Mouse (Mus musculus): ENCODE data around the gene Epha6.
A peak's percentile ranks its signal among the peaks of the same experiment; 100 is the strongest.

The Epha6 gene

DNA sequence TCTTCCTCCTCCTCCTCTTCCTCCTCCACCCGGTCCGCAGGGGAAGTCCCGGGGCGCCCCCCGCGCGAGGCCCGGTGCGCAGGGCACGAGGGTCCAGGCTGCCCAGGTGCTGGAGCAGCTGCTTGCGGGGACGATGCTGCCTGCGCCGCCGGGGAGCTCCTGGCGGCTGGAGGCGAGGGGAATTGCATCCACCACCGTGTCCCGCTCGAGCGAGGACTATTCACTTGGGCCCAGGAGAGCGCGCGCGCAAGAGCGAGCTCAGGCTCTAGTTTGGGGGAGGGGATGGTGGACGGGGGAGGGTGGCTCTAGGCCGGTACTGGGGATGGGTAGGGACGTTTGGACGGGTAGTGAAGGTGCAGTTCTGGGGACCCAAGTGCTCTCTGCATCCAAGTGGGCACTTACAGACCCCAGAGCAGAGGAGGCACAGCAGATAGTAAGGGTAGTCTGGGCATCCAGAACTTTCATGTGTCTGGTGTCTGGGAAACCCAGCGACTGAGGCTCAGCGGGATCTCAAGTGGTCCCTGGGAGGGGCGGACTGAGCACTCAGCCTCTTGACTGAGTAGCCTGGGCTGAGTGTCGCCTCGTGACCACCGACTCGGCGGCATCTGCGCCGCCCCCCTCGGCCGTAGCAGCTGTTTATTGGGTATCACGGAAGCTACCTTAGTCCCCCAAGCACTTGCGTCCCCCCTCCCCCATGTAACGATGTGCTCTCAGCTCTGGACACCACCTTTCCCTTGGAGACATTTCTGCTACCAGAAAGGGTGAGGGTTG, at the start of gene Epha6:
TSS of gene Epha6 (minus strand) at position 471 of the 771 bp plus-strand sequence.
- DNase-seq = no peak

GRCm38 (mm10) chr16:60651716-60652115, 46.4 kb upstream of the Epha6 start:
- no peak for DNase-seq

DNA sequence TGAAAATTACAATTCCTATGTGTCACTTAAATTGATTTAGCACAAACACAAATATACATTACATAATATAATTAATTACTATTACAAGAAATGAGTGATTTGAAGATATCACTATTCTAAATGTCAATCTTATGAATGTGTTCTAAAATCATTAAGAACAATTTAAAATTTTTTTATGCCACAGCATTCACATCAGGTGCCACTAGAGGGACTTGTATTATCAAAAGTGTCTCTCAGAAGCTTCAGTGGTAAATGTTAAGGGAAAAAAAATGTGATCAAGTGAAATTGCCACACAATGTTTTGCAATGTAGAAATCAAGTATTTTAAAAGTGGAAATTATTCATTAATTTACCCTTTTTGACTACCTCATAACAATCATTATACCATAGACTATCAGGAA, 22.8 kb upstream of the Epha6 start:
- no peak for DNase-seq

DNA sequence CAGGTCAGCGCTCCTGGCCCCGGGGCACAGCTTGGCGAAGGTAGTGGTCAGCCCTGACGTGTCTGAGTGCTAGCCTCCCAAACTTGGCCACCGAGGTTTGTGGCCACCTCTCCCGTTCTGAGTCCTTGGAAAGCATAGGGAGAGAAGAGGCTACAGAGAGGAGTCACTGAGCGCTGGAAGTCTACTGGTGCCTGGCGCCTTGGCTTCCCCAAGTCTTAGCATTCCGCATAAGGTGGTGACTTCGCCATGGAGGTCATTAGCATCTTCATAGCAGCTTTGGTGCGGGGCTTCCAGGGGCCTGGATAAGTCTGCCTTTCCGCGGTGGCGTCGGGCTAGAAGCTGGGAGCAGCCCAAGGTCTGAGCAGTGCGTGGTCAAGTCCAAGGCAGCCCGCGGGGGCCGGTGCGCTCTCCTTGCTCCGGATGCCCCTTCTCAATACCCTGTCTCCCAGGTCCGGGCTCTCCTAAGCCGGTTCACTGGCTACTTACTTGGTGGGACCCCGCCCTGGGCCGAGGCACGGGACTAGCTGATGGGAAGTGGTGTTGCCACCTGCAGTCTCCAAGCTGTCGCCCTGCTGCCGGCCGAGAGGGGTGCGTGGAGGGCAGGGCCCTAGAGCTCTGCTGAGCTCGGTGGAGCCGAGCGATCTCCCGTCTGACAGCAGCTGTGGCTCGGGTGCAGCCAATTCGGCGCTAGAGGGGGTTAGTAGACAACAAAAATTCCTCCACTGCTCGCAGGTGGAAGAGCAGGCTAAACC, 677 bp upstream of the Epha6 start:
- DNase-seq = no peak

DNA sequence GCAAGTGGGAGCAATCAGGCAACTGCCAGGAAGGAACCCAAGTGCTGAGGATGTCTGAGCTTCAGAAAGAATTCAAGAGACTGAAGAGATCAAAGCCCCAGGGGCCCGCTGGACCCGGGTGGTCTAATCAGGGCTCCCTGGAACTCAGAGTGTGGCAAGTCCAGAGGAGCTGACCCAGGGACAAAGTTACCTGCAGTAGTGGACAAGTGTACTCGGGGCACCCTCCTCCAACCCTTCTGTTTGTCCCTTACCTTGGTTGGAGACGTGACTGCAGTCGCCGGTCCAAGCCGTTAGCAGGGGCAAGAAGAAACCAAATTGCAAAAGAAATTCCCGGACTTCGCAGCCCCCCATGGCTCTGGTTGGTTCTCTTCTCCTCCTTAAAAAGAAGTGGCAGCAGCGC, 718 bp downstream of the Epha6 start:
- DNase-seq = no peak

DNA sequence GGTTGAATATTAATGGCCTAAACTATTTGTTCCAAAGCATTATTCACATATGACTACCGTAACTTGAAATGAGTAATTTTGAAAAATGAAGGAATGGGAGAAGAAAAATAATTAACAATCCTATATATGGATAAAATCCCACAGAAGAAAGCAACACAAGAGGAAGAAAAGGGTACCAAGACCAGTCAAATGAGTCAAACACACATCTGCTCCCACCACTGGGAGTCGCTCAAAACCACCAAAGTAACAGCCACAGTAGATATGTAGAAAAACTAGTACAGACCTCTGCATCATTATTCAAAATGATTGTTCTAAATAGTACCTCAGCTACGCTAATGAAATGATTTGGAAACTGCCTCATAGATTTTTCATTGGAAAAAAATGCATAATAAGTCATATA, 20.0 kb downstream of the Epha6 start:
- no peak for DNase-seq

DNA sequence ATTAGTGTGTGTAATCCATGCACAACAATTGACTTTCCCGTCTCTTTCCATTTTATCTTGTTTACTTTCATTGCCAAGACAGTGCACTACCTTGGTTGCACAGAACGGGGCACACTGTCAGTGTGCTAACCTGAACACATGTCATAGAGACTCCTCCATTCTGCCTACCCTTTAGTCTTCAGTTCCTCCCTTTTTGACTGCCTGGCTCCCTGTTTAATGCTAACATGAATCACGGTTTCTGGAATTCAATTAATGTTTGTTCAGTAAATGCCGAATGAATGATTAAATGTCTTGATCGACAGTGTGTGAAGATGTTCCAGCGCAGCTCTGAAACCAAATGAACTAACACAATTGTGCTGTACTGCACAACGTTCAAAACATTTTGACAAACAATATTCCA, 20.6 kb downstream of the Epha6 start:
- DNase-seq = no peak

DNA sequence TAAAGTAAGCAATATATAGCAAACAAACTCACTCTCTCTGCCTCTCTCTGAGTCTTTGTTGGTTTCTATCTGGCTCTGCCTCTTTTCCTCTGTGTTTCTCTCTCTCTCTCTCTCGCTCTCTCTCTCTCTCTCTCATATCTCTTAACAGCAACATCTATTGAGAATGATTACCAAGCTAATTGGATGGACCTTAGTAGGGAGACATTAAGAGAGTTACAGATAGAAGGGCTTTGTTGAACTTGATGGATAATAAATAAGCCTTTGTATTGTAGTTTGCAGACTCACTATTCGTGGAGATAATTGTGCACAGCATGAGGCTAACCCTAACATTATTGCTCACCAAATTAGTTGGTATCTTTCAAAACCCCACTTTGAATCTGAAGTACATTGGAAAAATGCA, 34.8 kb downstream of the Epha6 start:
- DNase-seq = no peak

DNA sequence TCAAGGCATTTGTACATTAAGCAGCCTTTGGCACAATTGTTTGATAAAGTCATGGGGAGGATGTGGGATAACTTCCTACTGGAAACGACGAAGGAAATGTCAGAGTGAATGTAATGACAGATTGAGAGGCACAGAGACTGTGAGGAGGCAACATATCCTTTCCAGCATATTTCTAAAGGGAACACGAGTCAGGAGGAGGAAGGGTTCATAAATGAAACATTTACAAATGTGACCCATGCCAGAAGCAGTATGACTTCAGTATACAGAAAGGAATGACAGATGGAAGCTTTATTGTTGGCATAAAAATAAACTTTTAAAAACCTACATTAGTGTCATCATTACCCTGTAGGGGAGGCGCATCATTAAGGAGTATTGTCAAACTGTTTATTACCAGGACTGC, 60.9 kb downstream of the Epha6 start:
- DNase-seq = no peak

DNA sequence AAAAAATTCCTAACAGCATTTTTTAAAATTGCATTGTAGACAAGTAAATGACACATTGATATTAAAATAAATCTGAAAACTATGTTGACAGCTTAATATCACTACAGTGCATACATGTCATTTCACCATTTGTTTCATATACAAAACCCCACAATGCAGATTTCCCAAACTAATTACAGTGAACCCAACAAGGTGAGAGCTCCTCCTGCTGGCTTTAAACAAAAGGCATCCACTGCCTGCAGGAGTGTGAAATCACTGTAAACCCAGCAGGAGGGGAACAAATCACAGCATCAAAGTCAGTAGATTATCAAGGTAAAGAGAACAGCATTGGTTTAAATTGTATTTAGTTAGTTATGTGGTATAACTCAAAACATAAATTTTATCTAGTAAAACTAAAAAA, 67.1 kb downstream of the Epha6 start:
- DNase-seq = no peak

DNA sequence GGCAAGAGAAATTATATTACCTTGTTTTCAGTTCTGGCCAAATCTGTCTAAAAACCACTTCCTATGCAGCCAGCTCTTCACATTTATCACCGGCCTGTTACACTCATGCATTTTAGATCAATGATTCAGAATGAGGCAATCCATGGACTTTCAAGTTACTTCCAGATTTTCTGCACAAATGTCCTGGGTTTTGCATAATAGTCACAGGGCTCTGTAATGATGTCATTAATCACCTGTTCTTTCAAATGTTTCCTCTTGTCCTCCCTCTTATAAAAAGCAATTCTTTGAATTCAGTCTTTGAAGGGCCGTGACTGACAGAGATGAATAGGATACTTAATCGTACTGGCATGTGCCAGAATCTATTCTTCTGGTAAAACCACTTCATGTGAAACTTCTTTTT, 95.6 kb downstream of the Epha6 start:
- no peak for DNase-seq

DNA sequence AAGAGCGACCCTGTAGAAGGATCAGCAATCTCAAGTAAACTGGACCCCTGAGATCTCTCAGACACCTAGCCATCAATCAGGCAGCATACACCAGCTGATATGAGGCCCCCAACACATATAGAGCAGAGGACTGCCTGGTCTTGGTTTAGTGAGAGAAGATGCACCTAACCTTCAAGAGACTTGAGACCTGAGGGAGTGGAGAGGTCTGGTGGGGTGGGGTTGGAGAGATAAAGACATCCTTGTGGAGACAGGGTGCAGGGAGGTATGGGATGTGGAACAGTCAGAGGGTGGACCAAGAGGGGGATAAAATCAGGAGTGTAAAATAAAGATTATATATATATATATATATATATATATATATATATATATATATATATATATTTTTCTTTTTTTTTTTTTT, 105.8 kb downstream of the Epha6 start:
- DNase-seq = no peak

GRCm38 (mm10) chr16:60475776-60476175, 129.6 kb downstream of the Epha6 start:
- DNase-seq = peak; percentile 56

DNA sequence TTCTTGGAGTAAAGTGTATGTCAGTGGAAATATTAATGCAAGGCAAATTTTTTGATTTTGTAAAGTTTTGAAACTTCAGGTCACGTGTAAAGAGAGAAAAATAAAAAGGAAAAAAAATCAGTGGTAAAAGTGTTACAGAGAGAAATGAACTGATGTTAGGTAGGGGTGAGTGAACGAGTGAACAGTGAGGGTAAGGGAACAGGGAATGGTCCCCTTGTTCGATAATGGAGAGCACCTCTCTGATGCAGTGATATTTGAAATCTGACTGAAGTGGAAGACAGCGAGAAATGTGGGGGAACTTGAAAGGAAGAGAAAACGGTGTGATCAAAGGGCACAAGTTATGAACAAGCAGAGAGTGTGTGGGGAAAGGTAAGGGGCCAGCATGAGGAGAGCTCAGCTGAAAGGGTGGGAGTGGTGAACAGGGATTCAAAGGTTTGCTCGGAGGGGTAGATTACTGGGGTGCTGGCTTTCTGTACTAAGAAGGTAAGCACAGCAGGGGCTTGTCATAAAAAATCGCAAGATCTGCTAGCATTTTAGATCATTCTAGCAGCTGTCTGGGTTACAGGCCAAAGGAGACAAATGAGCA, 137.0 kb downstream of the Epha6 start:
- DNase-seq = peak; percentile 23

DNA sequence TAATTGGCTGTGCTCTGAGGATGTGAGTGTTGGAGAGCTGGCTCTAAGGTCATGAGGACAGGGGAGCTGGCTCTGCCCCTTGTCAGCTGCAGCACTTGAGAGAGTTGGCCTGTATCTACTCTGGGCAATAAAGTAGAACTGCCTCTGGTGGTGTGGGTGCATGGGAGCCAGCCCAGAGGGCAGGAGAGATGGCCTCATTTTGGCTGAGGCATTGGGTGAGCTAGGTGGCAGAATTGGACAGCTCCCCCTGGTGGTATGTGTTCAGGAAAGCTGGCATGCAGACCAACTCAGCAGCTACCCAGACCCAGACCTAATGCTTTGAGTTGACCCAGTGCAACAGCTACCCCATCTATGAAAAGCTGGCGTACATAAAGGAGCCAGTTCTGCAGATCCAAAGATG, 170.0 kb downstream of the Epha6 start:
- DNase-seq = peak; percentile 94

DNA sequence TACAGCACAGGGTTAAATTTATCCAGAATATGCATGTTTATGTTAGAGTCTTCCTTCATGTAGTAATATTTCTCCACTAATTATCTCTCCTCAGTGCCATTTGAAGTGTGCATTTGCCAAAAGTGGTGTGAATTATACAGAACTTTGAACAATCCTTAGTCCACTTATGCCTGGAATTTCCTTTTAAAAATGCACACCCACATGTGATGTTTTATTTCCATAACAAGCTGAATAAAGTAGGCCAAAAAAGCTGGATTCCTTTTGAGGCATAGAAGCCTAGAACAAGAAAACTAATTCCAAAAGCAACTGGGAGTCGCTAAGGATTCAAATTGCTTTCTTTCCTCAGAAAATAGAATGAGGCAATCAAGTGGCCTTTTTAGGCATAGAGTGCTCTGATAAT, 171.1 kb downstream of the Epha6 start:
- DNase-seq = no peak

DNA sequence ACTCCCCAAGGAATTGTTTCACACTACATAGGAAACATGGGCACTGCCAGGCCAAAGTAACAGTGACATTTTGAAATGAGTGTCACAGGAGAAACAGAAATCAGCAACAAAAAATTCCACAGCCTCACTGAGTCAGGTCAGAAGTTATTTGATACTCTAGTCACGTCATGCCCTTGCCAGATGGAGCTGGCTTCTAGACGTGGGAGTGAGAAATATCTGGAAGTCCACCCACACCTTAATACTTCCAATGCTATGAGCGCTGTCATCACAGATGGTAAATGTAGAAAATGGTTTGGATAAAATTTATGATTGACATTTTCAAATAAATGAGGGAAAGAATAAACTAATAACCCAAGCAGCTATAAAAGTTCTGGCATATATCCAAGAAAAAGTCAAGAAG, 210.0 kb downstream of the Epha6 start:
- no peak for DNase-seq

DNA sequence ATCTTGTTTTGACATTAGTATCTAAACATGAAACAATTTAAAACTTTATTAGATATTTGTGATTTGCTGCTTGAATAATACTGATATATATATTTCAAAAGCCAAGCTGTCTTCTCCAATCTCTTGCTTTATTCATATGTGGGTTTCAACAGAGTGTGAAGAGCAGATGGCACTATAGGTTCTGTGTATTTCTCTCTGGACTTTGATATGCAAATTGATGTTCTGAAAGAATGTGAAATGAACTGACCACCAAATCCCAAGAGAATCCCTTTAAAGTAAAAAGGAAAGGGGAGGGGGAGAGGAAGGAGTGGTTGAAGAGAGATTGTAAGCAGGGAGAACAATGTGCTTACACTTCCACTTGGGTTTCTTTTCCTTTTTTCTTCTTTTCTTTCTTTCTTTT, 212.4 kb downstream of the Epha6 start:
- DNase-seq = no peak

DNA sequence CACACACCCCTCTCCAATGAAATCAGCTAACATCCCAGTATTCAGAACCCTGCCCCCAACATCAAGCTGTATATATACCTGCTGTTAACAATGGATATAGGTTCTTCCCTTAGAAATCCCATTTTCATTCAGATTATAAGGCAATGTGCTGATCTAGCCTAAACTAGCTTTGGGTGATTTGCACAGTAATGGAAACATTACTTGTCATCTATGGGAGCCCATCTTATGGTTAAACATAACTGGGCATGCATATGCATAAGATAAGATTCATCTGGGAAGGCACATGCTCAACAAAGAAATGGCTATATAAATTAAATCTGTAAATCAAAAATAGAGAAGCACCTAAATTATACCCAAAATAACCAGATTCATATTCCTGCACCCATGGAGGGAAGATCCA, 230.2 kb downstream of the Epha6 start:
- DNase-seq = no peak

GRCm38 (mm10) chr16:60283963-60284362, 321.4 kb downstream of the Epha6 start:
- DNase-seq = no peak

GRCm38 (mm10) chr16:60274109-60274508, 331.2 kb downstream of the Epha6 start:
- DNase-seq = no peak

DNA sequence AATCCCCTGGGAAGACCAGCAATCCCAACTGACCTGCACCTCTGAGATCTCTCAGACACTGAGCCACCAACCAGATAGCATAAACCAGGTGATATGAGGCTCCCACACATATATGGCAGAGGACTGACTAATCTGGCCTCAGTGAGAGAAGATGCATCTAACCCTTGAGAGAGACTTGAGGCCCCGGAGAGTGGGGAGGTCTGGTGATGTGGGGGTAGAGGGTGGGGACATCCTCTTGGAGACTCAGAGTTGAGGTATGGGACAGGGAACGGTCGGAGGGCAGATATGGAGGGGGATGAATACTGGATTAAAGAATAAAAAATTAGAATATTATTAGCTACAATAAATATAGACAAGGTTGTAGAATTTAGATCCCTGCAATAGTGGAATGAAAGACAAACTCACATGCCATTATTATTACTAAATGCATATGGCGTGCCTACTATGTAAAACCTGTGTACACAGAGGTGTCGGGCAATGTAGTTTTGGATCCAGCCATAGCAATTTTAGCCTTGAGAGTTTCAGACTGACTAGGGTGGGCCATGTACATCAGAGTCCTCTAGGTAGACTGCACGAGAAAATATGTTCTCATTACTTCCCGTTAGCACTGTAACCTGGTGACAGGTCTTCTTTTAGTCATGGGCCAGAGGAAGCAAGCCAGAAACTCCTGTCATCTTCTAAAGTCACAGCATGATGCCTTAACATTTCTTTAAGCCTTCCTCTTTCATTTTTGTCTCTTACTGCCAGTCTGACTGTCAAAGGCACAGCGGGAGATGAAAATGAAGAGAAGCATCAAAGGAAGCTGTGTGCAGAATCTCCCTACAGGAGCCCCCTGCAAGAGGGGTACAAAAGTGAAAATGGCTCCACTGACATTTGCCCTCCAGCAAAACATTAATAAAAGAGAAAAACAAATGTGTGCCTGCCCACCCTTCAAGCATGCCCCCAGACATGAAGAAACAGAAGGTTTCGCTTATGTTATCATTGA, 338.7 kb downstream of the Epha6 start:
- DNase-seq = no peak
